Comparison of ENCODE assay signal across 8 mouse cellular contexts in the genomic region with DNA sequence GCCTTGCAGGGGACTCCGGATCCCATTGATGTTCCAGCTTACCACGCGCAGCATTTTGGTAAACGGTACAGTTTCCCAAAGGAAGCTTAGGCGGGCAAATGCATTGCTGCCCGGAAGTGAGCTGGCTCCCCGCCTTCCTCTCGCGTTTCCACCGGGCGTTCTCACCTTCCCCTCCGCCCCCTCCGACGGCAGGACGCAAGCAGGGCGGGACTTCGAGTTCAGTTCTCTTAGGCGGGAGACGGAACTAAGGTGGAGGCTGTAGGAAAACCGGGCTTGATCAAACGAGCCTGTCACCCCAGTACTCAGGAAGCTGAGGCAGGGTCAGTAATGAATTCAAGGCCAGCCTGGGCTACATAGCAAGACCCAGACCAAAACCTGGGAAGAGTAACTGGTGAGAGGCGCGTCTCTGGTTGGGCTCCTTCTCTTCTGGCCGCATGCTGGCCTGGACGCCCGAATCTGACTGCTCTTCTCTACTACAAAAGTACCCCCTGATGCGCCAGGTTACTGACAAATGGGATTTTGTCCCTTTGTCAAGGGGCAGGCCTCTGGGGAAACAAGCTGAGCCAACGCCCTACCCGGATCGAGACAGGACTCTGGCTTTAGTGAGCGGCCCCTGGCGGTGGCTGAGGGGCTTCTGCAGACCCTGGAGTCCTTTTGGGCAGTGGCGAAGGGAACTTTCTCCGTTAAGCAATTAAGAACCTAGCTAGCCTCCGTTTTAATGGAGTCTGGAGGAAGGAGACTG. TPM values are rescaled to one million over a fixed set of nuclear protein-coding genes. Genes with fewer than 3 reads are reported as not detected.
DNase-seq lines count a peak whose midpoint lies in the region; ATAC-seq and TF ChIP-seq lines count a peak whose summit lies in the region.

Pfkfb1 (plus strand) TSS at position 207 of the 742 bp plus-strand sequence.

- WGBS in forebrain, embryonic 13.5 days = 20% methylated on average over 35 of the region's 35 CpGs
- WGBS in neural tube, embryonic 15.5 days = 24% methylated on average over 35 of the region's 35 CpGs

- peak; percentile 42 for TF ChIP-seq CTCF in ES-Bruce4 (IDR thresholded peaks at IDR 0.05; ENCODE audit: low read depth, low read length)

- no peaks in the 10 kb centered on the region for H3K9me3 ChIP-seq in ES-Bruce4 (replicated peaks; ENCODE audit: control insufficient read depth, insufficient read depth, low read length, poor library complexity, severe bottlenecking)
- no peaks in the 10 kb centered on the region for H3K9me3 ChIP-seq in forebrain, embryonic 13.5 days (replicated peaks)
- no peaks in the 10 kb centered on the region for H3K9me3 ChIP-seq in neural tube, embryonic 15.5 days (replicated peaks)

- intact Hi-C loops in heart, postnatal 10 days (cut with DNase I) = loop anchor here (10.0 kb wide), 1 partner anchor 367 kb away; no protein-coding TSS in a partner anchor

- no peaks in the 10 kb centered on the region for H3K27me3 ChIP-seq in ES-Bruce4 (ENCODE audit: control insufficient read depth, insufficient read depth, low read length, poor library complexity, severe bottlenecking)
- H3K27me3 ChIP-seq in forebrain, embryonic 13.5 days = no peaks in the 10 kb centered on the region
- no peaks in the 10 kb centered on the region; the same call in 1 of the 2 replicates for H3K27me3 ChIP-seq in neural tube, embryonic 15.5 days (replicated peaks)

- H3K9ac ChIP-seq in ES-Bruce4 (ENCODE audit: low read depth, poor library complexity, severe bottlenecking) = peak within 1 kb of the TSS; percentile 67
- H3K9ac ChIP-seq in forebrain, embryonic 13.5 days = peak within 1 kb of the TSS; percentile 72
- peak within 1 kb of the TSS; percentile 54 for H3K9ac ChIP-seq in neural tube, embryonic 15.5 days (replicated peaks)

- peak within 1 kb of the TSS; percentile 63 for H3K4me2 ChIP-seq in forebrain, embryonic 13.5 days
- H3K4me2 ChIP-seq in neural tube, embryonic 15.5 days = peak within 1 kb of the TSS; percentile 59

- no peak for TF ChIP-seq EP300 in ES-Bruce4 (IDR thresholded peaks at IDR 0.05; ENCODE audit: insufficient read depth, low read depth, low read length)

- peaks cover 15% of the 10 kb centered on the region for H3K36me3 ChIP-seq in ES-Bruce4 (ENCODE audit: control insufficient read depth, insufficient read depth, low read length, poor library complexity, severe bottlenecking)
- peaks cover 17% of the 10 kb centered on the region for H3K36me3 ChIP-seq in forebrain, embryonic 13.5 days (ENCODE audit: poor library complexity, severe bottlenecking)
- H3K36me3 ChIP-seq in neural tube, embryonic 15.5 days = peaks cover 10% of the 10 kb centered on the region; the same call in 1 of the 2 replicates

- H3K4me1 ChIP-seq in ES-Bruce4 (ENCODE audit: control insufficient read depth, insufficient read depth, low read length) = peaks cover 2% of the 10 kb centered on the region
- H3K4me1 ChIP-seq in forebrain, embryonic 13.5 days = no peaks in the 10 kb centered on the region
- peaks cover 11% of the 10 kb centered on the region; the same call in 1 of the 2 replicates for H3K4me1 ChIP-seq in neural tube, embryonic 15.5 days

- peak; percentile 82 to 84 for DNase-seq in heart, postnatal 10 days
- peak; percentile 69 for DNase-seq in layer of hippocampus, adult 11-12 months (ENCODE audit: low spot score)
- peak; percentile 82 to 89 for DNase-seq in lung, adult 18-20 months
- DNase-seq in testis, postnatal 14 days (ENCODE audit: low spot score) = peak; percentile 79

- peak within 1 kb of the TSS; percentile 93 for H3K4me3 ChIP-seq in ES-Bruce4 (ENCODE audit: low read depth, low read length)
- H3K4me3 ChIP-seq in forebrain, embryonic 13.5 days = peak within 1 kb of the TSS; percentile 52
- H3K4me3 ChIP-seq in neural tube, embryonic 15.5 days (replicated peaks) = peak within 1 kb of the TSS; percentile 53

- peak; percentile 17 for TF ChIP-seq POLR2A in ES-Bruce4 (IDR thresholded peaks at IDR 0.05; ENCODE audit: insufficient read depth, low read length)

- peak; percentile 91 for ATAC-seq in cerebellum, adult (ENCODE audit: insufficient number of reproducible peaks, low FRiP score, low TSS enrichment)
- ATAC-seq in forebrain, embryonic 13.5 days = peak; percentile 97
- peak; percentile 97 for ATAC-seq in neural tube, embryonic 15.5 days (ENCODE audit: low FRiP score)

- H3K27ac ChIP-seq in ES-Bruce4 (ENCODE audit: insufficient read depth, low read length) = peak within 1 kb of the TSS; percentile 93
- peak within 1 kb of the TSS; percentile 75 for H3K27ac ChIP-seq in forebrain, embryonic 13.5 days
- peak within 1 kb of the TSS; percentile 81 for H3K27ac ChIP-seq in neural tube, embryonic 15.5 days (replicated peaks)

RNA-seq across cellular contexts. Expression of gene Pfkfb1, which starts in this region (rescaled TPM):
- 34.8 and 36.0 TPM in 2 replicates for polyA plus RNA-seq in ES-Bruce4 (2011; ENCODE audit: insufficient read depth, insufficient read length, low read depth, missing spikeins)
- polyA plus RNA-seq in forebrain, embryonic 13.5 days (2015; fragmentation: Nextera tagmentation; extraction: Ambion mirVana) = 3.3 and 5.0 TPM in 2 replicates
- 1 to 10 TPM; 2.5 to 2.7 TPM for total RNA-seq in heart, postnatal 10 days (2021)
- polyA plus RNA-seq in neural tube, embryonic 15.5 days (2015; fragmentation: Nextera tagmentation; extraction: Ambion mirVana) = 4.5 and 4.9 TPM in 2 replicates

Comparison
In these comparisons a context has a peak if more than half of its experiments do, and no peak if none do; other contexts are left out.
1. Peak in every context shown above with its lines: DNase-seq, ATAC-seq, H3K4me3 ChIP-seq and H3K27ac ChIP-seq.